Comparison of ENCODE assay signal across 8 mouse cellular contexts in genomic region chr10:7792254-7792750, GRCm38 (mm10). TPM values are rescaled to one million over a fixed set of nuclear protein-coding genes. Genes with fewer than 3 reads are reported as not detected.
DNase-seq lines count a peak whose midpoint lies in the region; ATAC-seq and TF ChIP-seq lines count a peak whose summit lies in the region.

No protein-coding gene starts in this region.

- peak overlapping the region; percentile 56 for H3K4me2 ChIP-seq in forebrain, embryonic 14.5 days (ENCODE audit: low read length)
- peak overlapping the region; percentile 80 for H3K4me2 ChIP-seq in liver, embryonic 15.5 days

- peaks cover 42% of the 10 kb centered on the region for H3K36me3 ChIP-seq in C2C12 (ENCODE audit: control insufficient read depth, insufficient read depth)
- peaks cover 28% of the 10 kb centered on the region for H3K36me3 ChIP-seq in forebrain, embryonic 14.5 days (ENCODE audit: control insufficient read depth, insufficient read depth, low read length)
- peaks cover 36% of the 10 kb centered on the region for H3K36me3 ChIP-seq in liver, embryonic 15.5 days (replicated peaks)

- no peak for DNase-seq in frontal cortex, postnatal 14 days (ENCODE audit: low spot score in 2 of 2)
- DNase-seq in forebrain, embryonic 14.5 days (ENCODE audit: low spot score), result no peak
- no peak for DNase-seq in adrenal gland, postnatal 36 days
- DNase-seq in frontal cortex, postnatal 10 days (ENCODE audit: low spot score in 2 of 2), result no peak
- no peak for DNase-seq in kidney, postnatal 14 days

- no peak for TF ChIP-seq CTCF in C2C12 (IDR thresholded peaks at IDR 0.05; ENCODE audit: control insufficient read depth, insufficient read depth, insufficient read length)

- peaks cover 10% of the 10 kb centered on the region for H3K4me1 ChIP-seq in forebrain, embryonic 14.5 days (ENCODE audit: control insufficient read depth, insufficient read depth, low read length)
- H3K4me1 ChIP-seq in liver, embryonic 15.5 days (replicated peaks), result peaks cover 22% of the 10 kb centered on the region

- peak overlapping the region; percentile 92 for H3K4me3 ChIP-seq in C2C12 (ENCODE audit: insufficient read depth, poor library complexity, severe bottlenecking)
- H3K4me3 ChIP-seq in forebrain, embryonic 14.5 days (ENCODE audit: low read depth, low read length), result peak overlapping the region; percentile 91
- peak overlapping the region; percentile 89 for H3K4me3 ChIP-seq in liver, embryonic 15.5 days (replicated peaks)

- under 1% methylated on average over 10 of the region's 10 CpGs for WGBS in forebrain, embryonic 14.5 days
- 1% methylated on average over 10 of the region's 10 CpGs for WGBS in liver, embryonic 15.5 days (ENCODE audit: insufficient replicate concordance)

- H3K79me3 ChIP-seq in C2C12 (ENCODE audit: low read depth), result peaks cover 38% of the 10 kb centered on the region

- no peak overlapping the region for H3K27ac ChIP-seq in forebrain, embryonic 14.5 days (ENCODE audit: low read depth, low read length)
- peak overlapping the region; percentile 78 for H3K27ac ChIP-seq in liver, embryonic 15.5 days (replicated peaks)

- no peaks in the 10 kb centered on the region for H3K9me3 ChIP-seq in forebrain, embryonic 14.5 days (replicated peaks; ENCODE audit: control insufficient read depth, low read length)
- H3K9me3 ChIP-seq in liver, embryonic 15.5 days (replicated peaks), result no peaks in the 10 kb centered on the region

- peak; percentile 66 for ATAC-seq in frontal cortex, adult (ENCODE audit: low TSS enrichment)
- peak; percentile 43; the same call in 1 of the 2 replicates for ATAC-seq in forebrain, embryonic 14.5 days
- peak; percentile 28; the same call in 1 of the 2 replicates for ATAC-seq in liver, embryonic 15.5 days (ENCODE audit: insufficient read depth)

- peak overlapping the region; percentile 91 for H3K9ac ChIP-seq in forebrain, embryonic 14.5 days (ENCODE audit: low read length)
- H3K9ac ChIP-seq in liver, embryonic 15.5 days, result peak overlapping the region; percentile 85

- peak overlapping the region; percentile 95 for H3ac ChIP-seq in C2C12 (ENCODE audit: control insufficient read depth, insufficient read length, low read depth)

- peaks cover 57% of the 10 kb centered on the region for H3K79me2 ChIP-seq in C2C12 (ENCODE audit: control insufficient read depth, insufficient read depth)

- H3K27me3 ChIP-seq in C2C12 (ENCODE audit: control insufficient read depth, insufficient read depth, insufficient read length), result no peaks in the 10 kb centered on the region
- H3K27me3 ChIP-seq in forebrain, embryonic 14.5 days (replicated peaks; ENCODE audit: control insufficient read depth, insufficient read depth, low read length), result no peaks in the 10 kb centered on the region
- H3K27me3 ChIP-seq in liver, embryonic 15.5 days, result no peaks in the 10 kb centered on the region

TF ChIP-seq in C2C12, 6 proteins besides CTCF, POLR2A, EP300 and RAD21:
- no peak for TF ChIP-seq MYOD1 (IDR thresholded peaks at IDR 0.05; ENCODE audit: control insufficient read depth, insufficient read length, low read depth)
- no peak for TF ChIP-seq USF1 (IDR thresholded peaks at IDR 0.05; ENCODE audit: low read depth)
- no peak for TF ChIP-seq CEBPB (IDR thresholded peaks at IDR 0.05; ENCODE audit: low read depth)
- no peak for TF ChIP-seq MYOG (IDR thresholded peaks at IDR 0.05; ENCODE audit: control insufficient read depth, extremely low read depth, insufficient read length)
- no peak for TF ChIP-seq MAX (IDR thresholded peaks at IDR 0.05)

RNA-seq across cellular contexts. Expression of gene Ginm1, which starts 0.3 kb away (rescaled TPM):
- 14.5 TPM for polyA plus RNA-seq in C2C12 (2012; fragmentation: generic; extraction: Trizol)
- polyA plus RNA-seq in forebrain, embryonic 14.5 days (2014; fragmentation: Nextera tagmentation; extraction: Ambion mirVana), result 47.5 and 54.2 TPM in 2 replicates
- 25.5 and 29.0 TPM in 2 replicates for polyA plus RNA-seq in liver, embryonic 15.5 days (2015; fragmentation: Nextera tagmentation; extraction: Ambion mirVana)
- 100 to 1,000 TPM; 186 to 323 TPM for total RNA-seq in adrenal gland, postnatal 36 days (2021)

RNA-seq across cellular contexts. Expression of gene Ppil4, which starts 0.4 kb away (rescaled TPM):
- polyA plus RNA-seq in C2C12 (2012; fragmentation: generic; extraction: Trizol), result 4.6 TPM
- 47.6 and 53.7 TPM in 2 replicates for polyA plus RNA-seq in forebrain, embryonic 14.5 days (2014; fragmentation: Nextera tagmentation; extraction: Ambion mirVana)
- 20.3 and 21.9 TPM in 2 replicates for polyA plus RNA-seq in liver, embryonic 15.5 days (2015; fragmentation: Nextera tagmentation; extraction: Ambion mirVana)
- total RNA-seq in adrenal gland, postnatal 36 days (2021), result 10 to 100 TPM; 21.4 to 27.8 TPM

RNA-seq across cellular contexts. Expression of gene Zc3h12d, which starts 40.0 kb away (rescaled TPM):
- polyA plus RNA-seq in C2C12 (2012; fragmentation: generic; extraction: Trizol), result not detected
- polyA plus RNA-seq in forebrain, embryonic 14.5 days (2014; fragmentation: Nextera tagmentation; extraction: Ambion mirVana), result 0.05 TPM in 1 of 2 replicates, not detected in the other
- 0.58 and 0.88 TPM in 2 replicates for polyA plus RNA-seq in liver, embryonic 15.5 days (2015; fragmentation: Nextera tagmentation; extraction: Ambion mirVana)
- total RNA-seq in adrenal gland, postnatal 36 days (2021), result under 1 TPM; 0.13 to 0.33 TPM
